Mouse (Mus musculus): ENCODE results near the gene St6galnac1. TPM values are rescaled to one million over a fixed set of nuclear protein-coding genes. Genes with fewer than 3 reads are reported as not detected.
A peak's percentile ranks its signal among the peaks of the same experiment; 100 is the strongest.

St6galnac1 gene
- polyA plus RNA-seq, 1 experiment from 2014 or later = not detected

GRCm38 (mm10) chr11:116813610-116814009 lies 38.3 kb upstream of the St6galnac1 start:
- 88% methylated on average over 13 of the region's 13 CpGs for WGBS
- Histone ChIP-seq H3K4me2 (ENCODE audit: low read length) (no peak overlapping the region), H3K4me3 (replicated peaks; ENCODE audit: low read depth, low read length) (no peak overlapping the region), H3K9me3 (replicated peaks; ENCODE audit: low read length) (no peaks in the 10 kb centered on the region), H3K36me3 (ENCODE audit: insufficient read depth, low read length) (0 out of 2 replicates have a peak, but pooled peaks cover 2% of the 10 kb centered on the region), H3K27me3 (ENCODE audit: insufficient read depth, low read length) (no peaks in the 10 kb centered on the region), H3K27ac (peak overlapping the region; percentile 81), H3K9ac (ENCODE audit: low read depth, low read length) (no peak overlapping the region), H3K4me1 (replicated peaks; ENCODE audit: insufficient read depth, low read length) (peaks cover 47% of the 10 kb centered on the region)
- TF ChIP-seq CTCF (IDR thresholded peaks at IDR 0.05; ENCODE audit: low read depth) = no peak
- DNase-seq (ENCODE audit: low spot score) = no peak
- ATAC-seq (replicated peaks; ENCODE audit: low FRiP score, low read depth) = no peak

GRCm38 (mm10) chr11:116812793-116813529 lies 37.7 kb upstream of the St6galnac1 start:
- ATAC-seq (replicated peaks; ENCODE audit: low FRiP score, low read depth) (no peak), DNase-seq (ENCODE audit: low spot score) (peak; percentile 66)
- WGBS = 44% methylated on average over 21 of the region's 21 CpGs
- peak overlapping the region; percentile 54; the same call in 1 of the 2 replicates for H3K27ac ChIP-seq
- peaks cover 42% of the 10 kb centered on the region for H3K4me1 ChIP-seq (replicated peaks; ENCODE audit: insufficient read depth, low read length)
- H3K9ac ChIP-seq (ENCODE audit: low read depth, low read length) = no peak overlapping the region
- no peaks in the 10 kb centered on the region for H3K9me3 ChIP-seq (replicated peaks; ENCODE audit: low read length)
- peak overlapping the region; percentile 8; the same call in 1 of the 2 replicates for H3K4me2 ChIP-seq (ENCODE audit: low read length)
- no peak overlapping the region for H3K4me3 ChIP-seq (replicated peaks; ENCODE audit: low read depth, low read length)
- no peaks in the 10 kb centered on the region for H3K27me3 ChIP-seq (ENCODE audit: insufficient read depth, low read length)
- 0 out of 2 replicates have a peak, but pooled peaks cover 2% of the 10 kb centered on the region for H3K36me3 ChIP-seq (ENCODE audit: insufficient read depth, low read length)
- TF ChIP-seq CTCF (IDR thresholded peaks at IDR 0.05; ENCODE audit: low read depth) = peak; percentile 28; the same call in 1 of the 2 replicates

GRCm38 (mm10) chr11:116810983-116811901 lies 35.9 kb upstream of the St6galnac1 start:
- Histone ChIP-seq H3K9ac (ENCODE audit: low read depth, low read length) (no peak overlapping the region), H3K27me3 (ENCODE audit: insufficient read depth, low read length) (no peaks in the 10 kb centered on the region), H3K27ac (peak overlapping the region; percentile 74), H3K4me2 (ENCODE audit: low read length) (peak overlapping the region; percentile 62), H3K4me3 (replicated peaks; ENCODE audit: low read depth, low read length) (peak overlapping the region; percentile 27), H3K9me3 (replicated peaks; ENCODE audit: low read length) (no peaks in the 10 kb centered on the region), H3K36me3 (ENCODE audit: insufficient read depth, low read length) (0 out of 2 replicates have a peak, but pooled peaks cover 2% of the 10 kb centered on the region), H3K4me1 (replicated peaks; ENCODE audit: insufficient read depth, low read length) (peaks cover 34% of the 10 kb centered on the region)
- ATAC-seq (replicated peaks; ENCODE audit: low FRiP score, low read depth) (peak; percentile 77), DNase-seq (ENCODE audit: low spot score) (peak; percentile 91)
- no peak for TF ChIP-seq CTCF (IDR thresholded peaks at IDR 0.05; ENCODE audit: low read depth)
- 12% methylated on average over 30 of the region's 32 CpGs for WGBS

- ATAC-seq (replicated peaks; ENCODE audit: low FRiP score, low read depth) (no peak), DNase-seq (ENCODE audit: low spot score) (no peak)
- no peaks in the 10 kb centered on the region for H3K27me3 ChIP-seq (ENCODE audit: insufficient read depth, low read length)
- 0 out of 2 replicates have a peak, but pooled peaks cover 2% of the 10 kb centered on the region for H3K36me3 ChIP-seq (ENCODE audit: insufficient read depth, low read length)
- peaks cover 34% of the 10 kb centered on the region for H3K4me1 ChIP-seq (replicated peaks; ENCODE audit: insufficient read depth, low read length)
- no peak overlapping the region for H3K4me3 ChIP-seq (replicated peaks; ENCODE audit: low read depth, low read length)
- WGBS = 81% methylated on average over 11 of the region's 11 CpGs
- H3K9ac ChIP-seq (ENCODE audit: low read depth, low read length) = no peak overlapping the region
- H3K27ac ChIP-seq = no peak overlapping the region
- no peak overlapping the region for H3K4me2 ChIP-seq (ENCODE audit: low read length)
- no peak for TF ChIP-seq CTCF (IDR thresholded peaks at IDR 0.05; ENCODE audit: low read depth)
- no peaks in the 10 kb centered on the region for H3K9me3 ChIP-seq (replicated peaks; ENCODE audit: low read length)
These were observed 35.2 kb upstream of the St6galnac1 start for GRCm38 (mm10) chr11:116810528-116810927.

GRCm38 (mm10) chr11:116809520-116809919 lies 34.2 kb upstream of the St6galnac1 start:
- no peaks in the 10 kb centered on the region for H3K9me3 ChIP-seq (replicated peaks; ENCODE audit: low read length)
- 0 out of 2 replicates have a peak, but pooled peaks cover 2% of the 10 kb centered on the region for H3K36me3 ChIP-seq (ENCODE audit: insufficient read depth, low read length)
- H3K27me3 ChIP-seq (ENCODE audit: insufficient read depth, low read length) = no peaks in the 10 kb centered on the region
- H3K4me1 ChIP-seq (replicated peaks; ENCODE audit: insufficient read depth, low read length) = peaks cover 29% of the 10 kb centered on the region
- no peak for DNase-seq (ENCODE audit: low spot score)
- no peak for TF ChIP-seq CTCF (IDR thresholded peaks at IDR 0.05; ENCODE audit: low read depth)
- H3K9ac ChIP-seq (ENCODE audit: low read depth, low read length) = no peak overlapping the region
- no peak overlapping the region for H3K4me3 ChIP-seq (replicated peaks; ENCODE audit: low read depth, low read length)
- no peak overlapping the region for H3K4me2 ChIP-seq (ENCODE audit: low read length)
- WGBS = 81% methylated on average over 8 of the region's 8 CpGs
- no peak overlapping the region for H3K27ac ChIP-seq
- ATAC-seq (replicated peaks; ENCODE audit: low FRiP score, low read depth) = no peak

GRCm38 (mm10) chr11:116808811-116809395 lies 33.6 kb upstream of the St6galnac1 start:
- H3K4me3 ChIP-seq (replicated peaks; ENCODE audit: low read depth, low read length) = no peak overlapping the region
- DNase-seq (ENCODE audit: low spot score) (no peak), ATAC-seq (replicated peaks; ENCODE audit: low FRiP score, low read depth) (no peak)
- H3K9ac ChIP-seq (ENCODE audit: low read depth, low read length) = no peak overlapping the region
- H3K4me1 ChIP-seq (replicated peaks; ENCODE audit: insufficient read depth, low read length) = peaks cover 23% of the 10 kb centered on the region
- WGBS = 82% methylated on average over 11 of the region's 11 CpGs
- no peaks in the 10 kb centered on the region for H3K27me3 ChIP-seq (ENCODE audit: insufficient read depth, low read length)
- H3K9me3 ChIP-seq (replicated peaks; ENCODE audit: low read length) = no peaks in the 10 kb centered on the region
- no peak overlapping the region for H3K27ac ChIP-seq
- 0 out of 2 replicates have a peak, but pooled peaks cover 2% of the 10 kb centered on the region for H3K36me3 ChIP-seq (ENCODE audit: insufficient read depth, low read length)
- no peak overlapping the region for H3K4me2 ChIP-seq (ENCODE audit: low read length)
- no peak for TF ChIP-seq CTCF (IDR thresholded peaks at IDR 0.05; ENCODE audit: low read depth)

Data from kidney, postnatal 0 days (tissue).